Mouse (Mus musculus) forebrain, embryonic 11.5 days (tissue): Measurements from ENCODE around the gene Memo1. TPM values are rescaled to one million over a fixed set of nuclear protein-coding genes. Genes with fewer than 3 reads are reported as not detected.

Source experiments
- ATAC-seq: fragments of 200-750 bp; cut with Nextera tagmentation; replicated peaks from 2 replicates; pipeline ENCODE4 v1.8.0; 2017; ENCODE audit warnings: moderate TSS enrichment; ENCODE audit not compliant: low FRiP score
- DNase-seq: peaks from one replicate; pipeline ENCODE4 v3.0.0-alpha.2; 2017; ENCODE audit warnings: low spot score
- H3K27ac ChIP-seq: fragments of 300-500 bp; sonication (generic); 2 replicates; pipeline ENCODE4 v1.5.1; 2014; ENCODE audit warnings: low read depth, low read length
- H3K27me3 ChIP-seq: fragments of 300-500 bp; sonication (generic); 2 replicates; pipeline ENCODE4 v1.6.1; 2014; ENCODE audit warnings: mild to moderate bottlenecking, low read length, mixed read lengths; ENCODE audit not compliant: control insufficient read depth, insufficient read depth
- H3K36me3 ChIP-seq: fragments of 300-500 bp; sonication (generic); 2 replicates; pipeline ENCODE4 v1.6.1; 2014; ENCODE audit warnings: mild to moderate bottlenecking, low read length, moderate library complexity, mixed read lengths; ENCODE audit not compliant: control insufficient read depth, insufficient read depth
- H3K4me1 ChIP-seq: fragments of 300-500 bp; sonication (generic); replicated peaks from 2 replicates; pipeline ENCODE4 v1.6.1; 2014; ENCODE audit warnings: low read length, mixed read lengths; ENCODE audit not compliant: control insufficient read depth, insufficient read depth
- H3K4me2 ChIP-seq: fragments of 300-500 bp; sonication (generic); 2 replicates; pipeline ENCODE4 v1.6.1; 2014; ENCODE audit warnings: low read depth, mild to moderate bottlenecking, low read length, moderate library complexity, mixed read lengths; ENCODE audit not compliant: severe bottlenecking
- H3K4me3 ChIP-seq: fragments of 300-500 bp; sonication (generic); 2 replicates; pipeline ENCODE4 v1.5.1; 2014; ENCODE audit warnings: low read depth, low read length
- H3K9ac ChIP-seq: fragments of 300-500 bp; sonication (generic); 2 replicates; pipeline ENCODE4 v1.6.1; 2014; ENCODE audit warnings: low read length
- H3K9me3 ChIP-seq: fragments of 300-500 bp; sonication (generic); 2 replicates; pipeline ENCODE4 v1.6.1; 2016; ENCODE audit warnings: low read length, mixed read lengths; ENCODE audit not compliant: control insufficient read depth
- WGBS: fragments of 180-500 bp; shearing (Covaris S2); extraction: QIAGEN DNeasy Blood & Tissue Kit; methylation state at CpG from one replicate; pipeline ENCODE4 v1.1.7; 2014; 5-methylcytosine and 5-hydroxymethylcytosine counted together
- polyA plus RNA-seq: library from polyadenylated mRNA; unstranded; fragments of >200 nt; fragmentation: Nextera tagmentation; extraction: Ambion mirVana; gene quantifications from 2 replicates; pipeline ENCODE4 v1.2.1, GENCODE M21; 2014

Gene Memo1
- polyA plus RNA-seq, 1 experiment from 2014 or later, result 77.9 TPM

DNA sequence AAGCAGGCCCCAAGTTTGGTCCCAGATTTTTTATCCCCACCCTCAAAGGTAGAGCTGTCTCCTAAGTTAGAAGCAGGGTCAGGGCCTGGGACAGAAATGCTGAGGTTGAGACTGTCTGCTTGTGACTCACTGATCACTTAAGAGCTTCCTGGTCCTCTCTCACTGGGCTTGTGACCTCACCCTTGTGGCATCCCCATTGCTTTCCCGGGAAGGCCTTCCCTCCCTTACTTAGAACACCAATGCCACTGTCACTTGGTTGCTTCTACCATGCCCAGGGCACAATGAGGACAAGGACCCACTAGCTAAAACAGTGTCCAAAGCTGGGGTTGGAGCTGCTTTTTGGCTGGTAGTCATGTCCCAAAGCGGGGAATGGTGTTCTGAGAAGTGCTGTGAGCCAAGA lies 6.7 kb downstream of the Memo1 start:
- Histone ChIP-seq H3K9me3 (no peaks in the 10 kb centered on the region), H3K4me3 (no peak overlapping the region), H3K9ac (no peak overlapping the region), H3K27ac (no peak overlapping the region), H3K4me1 (0 out of 2 replicates have a peak, but pooled peaks cover 2% of the 10 kb centered on the region), H3K4me2 (no peak overlapping the region), H3K36me3 (no peaks in the 10 kb centered on the region; the same call in 1 of the 2 replicates), H3K27me3 (no peaks in the 10 kb centered on the region)
- DNase-seq, result no peak
- WGBS, result 90% methylated on average over 2 of the region's 2 CpGs
- no peak for ATAC-seq

DNA sequence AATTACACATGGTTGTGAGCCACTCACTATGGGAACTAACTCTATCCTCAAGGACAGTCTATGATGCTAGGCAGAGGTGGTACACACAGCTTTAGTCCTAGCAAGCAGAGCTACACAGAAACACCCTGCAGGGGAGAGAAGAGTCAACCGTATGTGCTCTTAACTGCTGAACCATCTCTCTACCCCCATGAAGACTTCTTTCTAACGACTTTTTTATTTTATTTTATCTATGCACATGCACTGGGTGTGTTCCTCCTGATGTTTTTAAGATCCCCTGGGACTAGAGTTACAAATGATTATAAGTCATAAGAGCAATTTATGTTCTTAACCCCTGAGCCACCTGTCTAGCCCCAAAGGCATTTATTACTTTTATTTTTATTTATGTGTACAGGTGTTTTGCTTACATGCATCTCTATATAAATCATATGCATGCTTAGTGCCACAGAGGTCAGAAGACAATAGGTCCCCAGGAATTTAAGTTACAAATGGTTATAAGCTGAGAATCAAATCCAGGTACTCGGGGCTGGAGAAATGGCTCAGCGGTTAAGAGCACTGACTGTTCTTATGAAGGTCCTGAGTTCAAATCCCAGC lies 9.1 kb downstream of the Memo1 start:
- no peak overlapping the region for H3K9ac ChIP-seq
- no peaks in the 10 kb centered on the region; the same call in 1 of the 2 replicates for H3K36me3 ChIP-seq
- no peaks in the 10 kb centered on the region for H3K4me1 ChIP-seq
- H3K27ac ChIP-seq, result no peak overlapping the region
- no peak overlapping the region for H3K4me3 ChIP-seq
- H3K27me3 ChIP-seq, result no peaks in the 10 kb centered on the region
- H3K4me2 ChIP-seq, result no peak overlapping the region
- DNase-seq (no peak), ATAC-seq (no peak)
- H3K9me3 ChIP-seq, result no peaks in the 10 kb centered on the region
- 90% methylated on average over 4 of the region's 4 CpGs for WGBS

GRCm38 (mm10) chr17:74285730-74286129 lies 9.6 kb downstream of the Memo1 start:
- H3K27me3 ChIP-seq, result no peaks in the 10 kb centered on the region
- no peak overlapping the region for H3K4me3 ChIP-seq
- no peaks in the 10 kb centered on the region for H3K4me1 ChIP-seq
- no peaks in the 10 kb centered on the region for H3K9me3 ChIP-seq
- no peak for DNase-seq
- ATAC-seq, result no peak
- H3K9ac ChIP-seq, result no peak overlapping the region
- H3K4me2 ChIP-seq, result no peak overlapping the region
- H3K36me3 ChIP-seq, result no peaks in the 10 kb centered on the region; the same call in 1 of the 2 replicates
- H3K27ac ChIP-seq, result no peak overlapping the region
- WGBS, result 90% methylated on average over 2 of the region's 2 CpGs

- no peaks in the 10 kb centered on the region for H3K27me3 ChIP-seq
- ATAC-seq (no peak), DNase-seq (no peak)
- H3K36me3 ChIP-seq, result no peaks in the 10 kb centered on the region; the same call in 1 of the 2 replicates
- H3K4me1 ChIP-seq, result no peaks in the 10 kb centered on the region
- WGBS, result 98% methylated on average over 2 of the region's 2 CpGs
- H3K9ac ChIP-seq, result no peak overlapping the region
- no peak overlapping the region for H3K4me2 ChIP-seq
- H3K27ac ChIP-seq, result no peak overlapping the region
- no peak overlapping the region for H3K4me3 ChIP-seq
- H3K9me3 ChIP-seq, result no peaks in the 10 kb centered on the region
Measured at GRCm38 (mm10) chr17:74284397-74285115, 10.8 kb downstream of the Memo1 start.

DNA sequence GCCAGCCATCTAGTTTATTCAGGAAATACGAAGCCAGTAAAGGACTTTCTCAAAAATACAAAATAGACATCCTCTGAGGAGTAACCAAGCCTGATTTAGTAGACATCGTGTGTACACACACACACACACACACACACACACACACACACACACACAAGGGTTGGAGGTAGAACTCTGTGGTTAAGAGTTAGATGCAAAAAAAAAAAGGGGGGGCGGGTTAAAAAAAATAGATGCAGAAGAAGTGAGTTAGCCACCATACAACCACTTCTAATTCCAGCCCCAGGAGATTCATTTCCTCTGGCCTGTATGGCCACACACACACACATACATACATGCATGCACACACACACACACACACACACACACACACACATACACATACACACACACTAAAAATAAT lies 13.3 kb downstream of the Memo1 start:
- Histone ChIP-seq H3K9ac (no peak overlapping the region), H3K4me1 (no peaks in the 10 kb centered on the region), H3K4me3 (no peak overlapping the region), H3K27ac (no peak overlapping the region), H3K27me3 (no peaks in the 10 kb centered on the region), H3K4me2 (no peak overlapping the region), H3K9me3 (no peaks in the 10 kb centered on the region), H3K36me3 (no peaks in the 10 kb centered on the region)
- DNase-seq (no peak), ATAC-seq (no peak)
- whole genome bisulfite sequencing, result 93% methylated on average over 3 of the region's 3 CpGs

DNA sequence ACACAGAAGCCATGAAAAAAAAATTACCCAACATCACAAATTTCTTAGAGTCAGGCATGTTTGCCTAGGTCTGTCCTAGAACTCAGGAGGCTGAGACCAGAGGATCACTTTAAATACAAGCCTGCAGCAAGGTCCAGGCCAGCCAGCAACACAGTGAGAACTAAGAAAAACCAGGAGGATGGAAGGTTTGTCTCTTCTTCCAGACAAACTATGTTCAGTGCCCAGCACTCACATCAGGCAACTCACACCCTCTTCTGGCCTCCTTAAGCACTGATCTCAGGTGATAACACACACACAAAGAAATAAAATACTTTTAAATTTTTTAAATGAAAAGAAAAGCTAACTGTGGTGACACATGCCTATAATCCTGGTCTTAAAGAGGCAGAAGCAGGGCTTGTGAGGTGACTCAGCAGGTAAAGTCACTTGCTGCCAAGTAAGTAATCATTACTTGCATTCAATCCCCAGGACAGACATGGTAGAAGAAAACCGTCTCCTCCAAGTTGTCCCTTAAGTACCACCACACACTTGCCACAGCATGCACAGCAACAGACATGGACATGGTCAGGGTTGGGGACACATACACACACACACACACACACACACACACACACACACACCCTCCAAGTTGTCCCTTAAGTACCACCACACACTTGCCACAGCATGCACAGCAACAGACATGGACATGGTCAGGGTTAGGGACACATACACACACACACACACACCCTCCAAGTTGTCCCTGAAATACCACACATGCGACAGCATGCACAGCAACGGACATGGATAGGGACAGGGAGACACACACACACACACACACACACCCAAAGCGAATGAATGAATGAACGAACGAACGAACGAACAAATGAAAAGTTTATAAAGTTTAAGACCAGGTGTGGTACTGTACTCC lies 16.1 kb downstream of the Memo1 start:
- Histone ChIP-seq H3K27ac (no peak overlapping the region), H3K36me3 (no peaks in the 10 kb centered on the region; the same call in 1 of the 2 replicates), H3K9me3 (no peaks in the 10 kb centered on the region), H3K4me2 (no peak overlapping the region), H3K9ac (no peak overlapping the region), H3K4me1 (no peaks in the 10 kb centered on the region), H3K27me3 (no peaks in the 10 kb centered on the region), H3K4me3 (no peak overlapping the region)
- DNase-seq (no peak), ATAC-seq (no peak)
- WGBS, result 97% methylated on average over 8 of the region's 8 CpGs

- no peak overlapping the region for H3K9ac ChIP-seq
- no peak overlapping the region for H3K4me3 ChIP-seq
- H3K4me1 ChIP-seq, result no peaks in the 10 kb centered on the region
- WGBS, result 94% methylated on average over 3 of the region's 3 CpGs
- H3K9me3 ChIP-seq, result no peaks in the 10 kb centered on the region
- no peak overlapping the region for H3K4me2 ChIP-seq
- ATAC-seq, result no peak
- no peak overlapping the region for H3K27ac ChIP-seq
- H3K27me3 ChIP-seq, result no peaks in the 10 kb centered on the region
- DNase-seq, result no peak
- H3K36me3 ChIP-seq, result no peaks in the 10 kb centered on the region; the same call in 1 of the 2 replicates
Measured at GRCm38 (mm10) chr17:74274471-74274870, 20.9 kb downstream of the Memo1 start.

- H3K9me3 ChIP-seq, result no peaks in the 10 kb centered on the region
- H3K36me3 ChIP-seq, result no peaks in the 10 kb centered on the region; the same call in 1 of the 2 replicates
- WGBS, result 79% methylated on average over 16 of the region's 16 CpGs
- no peaks in the 10 kb centered on the region for H3K4me1 ChIP-seq
- H3K4me2 ChIP-seq, result no peak overlapping the region
- no peaks in the 10 kb centered on the region for H3K27me3 ChIP-seq
- DNase-seq (no peak), ATAC-seq (no peak; the same call in 1 of the 2 replicates)
- no peak overlapping the region for H3K27ac ChIP-seq
- no peak overlapping the region for H3K9ac ChIP-seq
- H3K4me3 ChIP-seq, result no peak overlapping the region
Measured at GRCm38 (mm10) chr17:74272683-74273205, 22.6 kb downstream of the Memo1 start.
